Mouse (Mus musculus) thymus, postnatal 36 days (tissue): ENCODE measurements around the gene Arap1.

Source experiments
- DNase-seq, 2 experiments: peaks; one replicate each; pipeline ENCODE4 v3.0.0; 2022; ENCODE audit warnings: mixed read lengths in 2 of 2

Gene Arap1

DNA sequence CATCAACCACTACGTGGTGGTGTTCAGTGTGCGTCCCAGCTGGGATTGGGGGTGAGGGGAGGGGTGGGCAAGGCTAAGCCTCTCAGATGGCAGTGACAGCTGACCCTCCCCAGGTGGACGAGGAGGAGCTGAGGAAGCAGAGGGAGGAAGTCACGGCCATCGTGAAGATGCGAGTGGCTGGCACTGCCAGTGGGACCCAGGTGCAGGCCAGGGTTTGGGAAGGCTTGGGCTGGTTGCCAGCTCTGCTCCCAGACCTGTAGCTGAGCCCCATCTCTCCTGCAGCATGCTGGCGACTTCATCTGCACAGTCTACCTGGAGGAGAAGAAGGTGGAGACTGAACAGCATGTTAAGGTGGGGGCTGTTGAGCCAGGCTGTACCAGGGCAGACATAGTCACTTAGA lies 53.6 kb downstream of the Arap1 start:
- DNase-seq, result no peak

DNA sequence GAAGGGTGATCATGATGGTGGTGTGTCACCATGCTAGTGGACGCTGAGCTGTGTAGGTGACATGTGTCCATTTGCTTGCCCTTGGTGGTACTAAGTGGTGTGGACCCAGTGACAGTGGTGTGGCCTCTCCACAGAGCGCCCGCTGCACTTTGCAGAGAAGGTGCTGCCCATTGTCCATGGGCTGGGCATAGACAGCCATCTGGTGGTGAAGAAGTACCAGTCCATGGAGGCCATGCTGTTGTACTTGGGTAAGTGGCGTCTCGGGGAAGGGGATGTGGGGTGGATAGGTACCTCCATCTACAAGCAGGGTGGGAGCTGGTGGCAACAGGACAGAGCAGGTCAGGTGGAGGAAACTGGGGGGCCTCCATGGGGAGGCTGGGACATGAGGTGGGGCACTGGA lies 56.0 kb downstream of the Arap1 start:
- DNase-seq, result no peak

DNA sequence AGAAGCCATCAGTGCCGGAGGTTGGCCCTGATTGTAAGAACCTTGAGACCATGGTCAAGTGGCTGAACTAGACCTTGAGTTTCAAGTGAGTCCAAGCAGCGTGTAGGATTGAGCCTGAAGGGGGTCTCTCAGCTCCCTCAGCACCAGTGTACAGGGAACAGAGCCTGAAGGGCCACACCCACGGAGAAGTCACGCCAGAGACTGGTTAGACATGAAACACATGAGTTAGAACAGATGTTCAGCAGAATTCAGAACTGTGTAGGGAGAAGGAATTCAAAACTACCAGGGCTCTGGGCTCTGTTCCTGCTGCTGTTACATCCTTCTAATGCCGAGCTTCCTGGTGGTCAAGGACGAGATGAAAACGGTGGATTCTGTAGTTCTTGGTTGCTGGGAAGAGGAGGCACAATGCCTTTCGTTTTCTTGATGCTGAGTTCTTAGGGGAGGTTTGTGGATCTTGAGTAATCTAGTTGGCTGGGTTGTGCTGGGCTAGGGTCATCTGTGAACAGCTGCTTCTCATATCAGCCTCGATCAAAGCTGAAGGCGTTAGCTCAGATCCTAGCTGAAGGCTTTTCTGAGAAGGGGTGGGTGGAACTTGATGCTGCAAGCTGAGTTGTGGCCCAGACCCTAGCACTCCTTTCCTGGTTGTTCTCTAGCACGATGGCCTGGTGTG lies 62.5 kb downstream of the Arap1 start, which contains the start of gene Gm45837:
Gene Gm45837 (plus strand): TSS at position 620 of the 670 bp plus-strand sequence.
- DNase-seq, result no peak

DNA sequence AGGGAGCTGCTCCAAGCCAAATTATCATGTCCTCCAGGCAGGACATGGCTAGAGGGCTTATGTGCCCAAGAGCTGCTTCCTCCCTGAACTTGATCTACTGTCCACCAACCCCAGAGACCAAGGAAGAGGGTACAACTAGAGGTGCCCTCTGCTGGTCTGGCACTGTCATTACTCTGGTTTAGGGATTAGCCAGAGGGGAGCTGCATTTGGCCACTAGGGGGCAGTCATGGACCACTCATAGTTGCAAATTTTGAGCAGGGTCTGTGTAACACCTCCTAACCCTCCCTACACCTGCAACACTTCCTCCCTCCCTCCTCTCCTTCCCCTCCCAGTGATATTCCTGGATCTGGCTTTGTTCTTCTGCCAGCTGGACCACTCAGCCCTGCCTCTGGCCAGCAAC lies 64.9 kb downstream of the Arap1 start:
- DNase-seq, result peak; percentile 78 to 81

DNA sequence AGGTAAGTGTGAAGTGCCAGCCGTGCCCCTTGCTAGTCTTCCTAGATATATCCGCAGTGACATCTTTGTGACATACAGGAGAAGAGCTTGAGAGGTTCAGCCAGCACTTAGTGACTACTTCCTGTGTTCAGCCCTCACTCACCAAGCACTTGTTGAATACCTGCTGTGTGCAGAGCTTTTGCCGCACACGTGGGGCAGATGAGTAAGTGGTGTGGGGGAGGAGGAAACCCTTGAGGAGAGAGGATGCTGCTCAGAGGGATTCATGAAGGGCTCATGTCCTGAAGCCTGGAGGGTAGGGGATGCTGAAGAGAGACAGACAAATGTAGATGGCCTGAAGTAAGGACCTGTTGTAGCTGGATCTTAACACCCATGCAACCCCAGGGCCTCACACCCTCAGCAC lies 66.3 kb downstream of the Arap1 start:
- DNase-seq, result no peak

DNA sequence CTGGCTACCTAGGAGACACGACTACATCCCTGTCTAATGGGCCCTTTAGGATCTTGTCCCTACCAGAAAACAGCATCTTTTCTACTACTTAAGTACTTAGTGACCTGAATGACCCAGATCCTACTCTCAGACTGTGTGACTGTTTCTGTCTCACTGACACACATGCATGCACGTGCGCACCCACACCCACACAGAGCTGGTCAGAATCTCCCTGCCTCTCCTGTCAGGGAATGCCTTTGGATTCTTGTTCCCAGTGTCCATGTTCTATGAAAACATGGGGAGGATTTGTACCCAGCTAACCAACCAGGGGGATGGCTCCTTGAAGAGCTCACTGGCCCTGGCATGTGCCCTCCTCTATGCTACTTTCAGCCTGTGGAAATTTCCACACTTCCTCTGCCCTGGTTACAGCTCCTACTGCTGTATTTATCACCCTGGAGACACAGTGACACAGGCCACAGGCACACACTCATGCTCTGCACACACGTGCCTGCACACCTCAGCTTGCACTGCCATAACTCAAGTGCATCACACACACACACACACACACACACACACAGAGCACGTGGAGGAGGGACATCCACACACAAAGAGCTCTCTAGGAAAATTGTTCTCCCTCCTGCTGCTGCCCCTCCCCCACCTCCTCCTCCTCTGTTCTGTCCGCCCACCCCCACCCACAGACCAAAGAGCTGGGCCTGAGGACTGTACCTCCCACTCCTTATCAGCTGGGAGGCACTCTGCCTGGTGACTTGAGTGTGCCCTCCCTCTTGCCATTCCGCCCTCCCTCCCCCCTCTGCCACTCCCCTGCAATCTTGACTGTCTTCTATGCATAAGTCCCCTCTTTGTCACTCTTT lies 67.0 kb downstream of the Arap1 start:
- no peak for DNase-seq

DNA sequence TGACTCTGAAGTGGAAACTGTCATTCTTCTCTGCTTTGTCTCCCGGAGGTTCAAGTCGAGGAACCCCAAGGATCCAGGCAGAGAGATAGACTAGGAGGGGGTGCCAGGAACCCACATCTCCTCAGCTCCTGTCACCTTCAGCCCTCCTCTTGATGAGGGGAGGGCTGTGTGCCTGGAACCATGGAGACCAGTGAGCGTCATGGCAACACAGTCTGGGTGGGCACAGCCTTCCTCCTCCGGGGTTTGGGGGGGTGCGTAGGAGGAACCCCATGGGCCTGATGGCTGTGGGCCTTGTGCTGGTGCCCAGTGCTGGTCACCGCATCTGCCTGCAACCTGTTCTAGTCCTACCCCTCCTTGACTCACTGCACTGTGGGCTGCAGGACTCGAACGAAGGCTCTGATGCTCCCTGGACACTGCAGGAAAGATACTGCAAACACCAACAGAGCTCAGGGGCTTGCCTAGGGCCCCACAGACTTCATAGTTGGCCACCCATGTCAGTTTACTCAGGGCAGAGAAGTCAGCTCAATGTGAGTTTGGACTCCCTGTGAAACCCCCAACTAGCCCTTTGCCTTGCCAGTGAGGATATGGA lies 67.7 kb downstream of the Arap1 start:
- no peak for DNase-seq

DNA sequence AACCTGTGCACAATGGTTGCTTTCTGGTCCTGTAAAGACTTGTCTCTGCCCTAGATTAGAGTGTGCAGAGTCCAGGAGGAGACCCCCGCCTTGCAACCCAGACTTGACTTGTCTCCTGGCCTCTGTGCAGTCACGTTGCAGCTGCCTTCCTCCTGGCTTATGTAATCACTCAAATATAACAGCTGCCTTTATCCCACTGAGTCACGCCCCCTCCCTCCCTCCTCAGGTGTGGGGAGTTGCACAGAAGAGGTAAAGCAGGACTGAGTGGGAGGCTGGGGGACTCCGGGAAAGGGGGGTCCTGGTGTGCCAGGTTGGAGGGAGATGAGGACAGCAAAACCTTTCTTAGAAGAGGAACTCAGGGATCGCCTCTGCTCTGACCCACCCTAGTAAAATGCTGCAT lies 68.5 kb downstream of the Arap1 start:
- no peak for DNase-seq

DNA sequence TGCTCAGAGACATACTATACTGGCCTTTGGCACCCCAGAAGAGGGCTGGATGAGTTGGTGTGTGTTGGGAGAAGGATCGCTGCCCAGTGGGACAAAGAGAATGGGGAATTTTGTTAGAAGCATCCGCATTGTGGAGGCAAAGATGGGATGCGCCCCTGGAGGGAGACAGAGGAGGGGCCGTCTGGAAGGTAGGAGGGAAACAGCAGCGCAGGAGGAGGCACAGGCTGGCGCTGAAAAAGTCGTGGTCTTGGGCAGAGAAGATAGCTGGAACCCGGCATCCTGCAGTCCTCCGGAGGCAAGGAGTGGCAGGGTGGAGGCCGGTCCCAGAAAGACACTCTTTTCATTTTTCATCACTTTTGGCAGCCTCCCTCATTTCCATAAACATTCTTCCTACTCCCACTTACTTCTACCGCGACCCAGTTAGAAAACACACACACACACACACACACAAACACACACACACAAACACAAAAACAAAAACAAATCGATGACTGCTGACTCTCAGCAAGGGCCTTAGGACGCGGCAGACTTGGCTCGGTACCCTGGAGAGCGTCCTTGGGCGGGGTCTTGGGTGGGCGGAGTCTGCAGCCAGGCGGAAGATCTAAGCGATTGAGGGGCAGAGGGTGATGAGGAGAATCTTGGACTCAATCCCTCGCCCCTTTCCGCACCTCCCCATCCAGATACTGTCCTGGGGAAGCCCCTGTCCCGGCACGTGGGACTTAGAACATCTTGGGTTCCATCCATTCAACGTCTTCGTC lies 71.3 kb downstream of the Arap1 start:
- DNase-seq, result no peak

DNA sequence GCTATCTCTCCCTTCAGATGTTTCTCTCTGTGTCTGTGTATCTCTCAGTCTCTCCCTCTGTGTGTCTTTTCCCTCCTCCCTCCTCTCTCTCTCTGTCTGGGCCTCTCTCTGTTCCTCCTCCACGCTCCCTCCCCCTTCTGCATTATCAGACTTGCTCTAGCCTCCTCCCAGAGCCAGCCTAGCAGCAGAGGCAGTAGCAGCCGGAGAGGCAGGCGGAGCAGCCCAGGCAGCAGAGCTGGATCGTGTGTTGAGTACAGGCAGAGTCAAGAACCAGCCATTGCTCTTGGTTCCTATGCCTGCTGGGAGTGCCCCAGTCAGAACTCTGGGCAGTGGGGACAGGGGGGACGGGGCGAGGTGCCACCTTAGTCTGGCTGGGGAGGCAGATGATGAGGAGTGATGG lies 73.7 kb downstream of the Arap1 start, which contains the start of gene Pde2a:
Gene Pde2a (plus strand): TSS at position 163 of the 400 bp plus-strand sequence.
- DNase-seq, result no peak

DNA sequence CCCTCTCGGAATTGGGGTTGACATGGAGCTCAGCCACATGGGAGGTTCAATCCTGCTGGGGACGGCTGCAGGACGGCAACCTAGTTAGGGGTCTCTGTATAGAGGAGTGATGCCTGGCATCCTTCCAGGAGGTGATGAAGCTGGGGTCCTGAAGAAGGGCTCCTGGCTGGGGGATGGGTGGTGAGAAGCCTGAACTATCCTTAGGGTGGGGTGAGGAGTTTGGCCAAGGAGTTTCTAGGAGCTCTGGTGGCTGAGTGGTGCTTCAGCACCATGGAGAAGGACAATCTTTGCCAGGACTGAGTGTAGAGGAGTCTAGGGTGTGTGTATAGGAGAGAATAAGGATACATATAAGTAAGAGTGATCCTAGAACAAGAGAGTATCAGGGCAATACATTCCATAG lies 74.2 kb downstream of the Arap1 start:
- DNase-seq, result no peak

DNA sequence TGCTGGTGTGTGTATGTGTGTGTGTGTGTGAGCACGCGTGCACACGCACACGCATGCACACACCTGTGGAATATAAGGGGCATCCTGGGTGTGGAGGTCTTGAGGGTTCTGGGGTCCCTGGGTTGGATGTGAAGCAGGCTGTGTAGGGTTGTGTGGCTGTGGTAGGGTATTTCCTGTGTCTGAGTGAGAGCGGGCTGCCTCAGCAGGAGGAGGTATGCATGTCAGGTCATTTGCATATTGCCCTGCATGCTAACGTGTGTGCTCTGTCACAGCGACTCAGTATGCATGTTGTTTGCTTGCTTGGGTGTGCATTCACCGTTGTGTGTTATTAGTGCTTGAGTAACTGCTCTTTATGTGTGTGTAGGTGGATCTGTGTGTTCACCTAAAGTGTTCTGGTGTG lies 74.8 kb downstream of the Arap1 start:
- DNase-seq, result no peak

DNA sequence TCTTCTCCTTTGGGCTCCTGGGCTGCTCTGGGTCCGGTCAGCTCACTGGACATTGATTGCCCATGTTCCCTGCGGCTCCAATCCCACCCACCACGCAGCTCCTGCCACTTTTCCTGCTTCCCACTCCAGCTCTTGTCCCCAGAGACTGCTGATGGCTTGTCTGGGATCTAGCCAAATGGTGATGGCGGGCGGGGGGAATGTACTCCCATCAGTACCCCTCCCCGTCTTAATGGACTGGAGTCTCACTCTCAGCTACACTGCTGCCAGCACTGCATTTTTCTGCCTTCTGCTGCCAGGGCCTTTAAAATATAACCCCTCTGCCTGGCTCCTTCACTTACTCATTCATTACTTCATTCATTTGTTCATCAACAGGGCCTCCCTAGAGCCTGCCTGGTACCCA lies 76.1 kb downstream of the Arap1 start:
- DNase-seq, result no peak

DNA sequence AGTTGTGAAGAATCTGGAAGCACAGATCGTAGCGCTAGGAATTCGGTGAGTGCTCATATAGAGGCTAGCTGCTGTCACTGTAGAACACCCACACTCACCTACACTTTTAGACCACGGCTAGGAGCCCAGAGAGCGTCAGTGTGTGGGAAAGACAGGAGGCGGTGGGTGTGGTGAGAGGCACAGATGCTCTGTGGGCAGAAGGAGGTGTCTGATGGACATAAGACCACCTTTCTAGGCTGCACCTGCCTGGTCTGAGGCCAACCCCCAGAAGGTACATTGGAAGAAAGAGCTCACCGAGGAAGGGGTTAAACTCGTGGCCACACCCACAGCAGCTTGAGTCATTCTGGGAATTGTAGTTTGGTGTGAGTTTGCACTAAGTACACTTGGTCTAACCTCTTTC lies 78.8 kb downstream of the Arap1 start:
- no peak for DNase-seq

DNA sequence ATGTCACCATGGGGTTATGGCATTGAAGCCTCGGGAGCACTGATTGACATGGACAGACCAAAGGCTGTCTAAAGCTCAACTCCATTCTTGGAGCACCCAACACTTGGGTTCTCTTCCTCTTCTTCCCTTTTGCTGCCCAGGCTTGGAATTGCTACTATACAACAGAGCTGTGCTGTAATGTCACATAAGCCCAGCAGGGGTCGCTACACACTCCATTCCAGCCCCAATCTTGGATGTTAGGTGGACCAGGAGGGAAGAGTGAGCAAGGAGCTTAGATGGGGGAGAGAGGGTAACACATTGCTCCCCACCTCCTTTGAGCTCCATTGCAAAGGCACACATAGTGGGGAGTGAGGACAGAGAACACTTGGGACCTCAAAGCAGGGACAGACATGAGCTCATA lies 79.9 kb downstream of the Arap1 start:
- peak in 1 of 2 experiments; percentile 23 for DNase-seq

DNA sequence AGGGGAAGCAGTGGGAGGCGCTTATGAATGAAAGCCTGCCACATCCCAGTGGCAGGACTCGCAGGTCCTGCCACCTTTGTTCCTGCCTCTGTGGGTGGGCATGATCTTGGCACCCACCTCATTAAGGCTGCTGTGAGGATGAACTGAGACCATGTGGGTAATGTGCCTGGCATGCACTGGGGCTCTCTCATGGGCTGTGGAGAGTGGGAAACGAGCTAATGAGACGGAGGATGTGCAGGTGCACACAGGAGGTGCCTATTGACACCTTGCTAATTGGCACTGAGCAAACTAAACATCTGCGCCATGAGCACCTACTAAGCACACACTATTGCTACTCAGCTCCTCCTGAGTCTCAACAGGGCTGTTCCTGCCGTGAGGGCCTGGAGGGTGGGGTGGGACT lies 87.2 kb downstream of the Arap1 start:
- DNase-seq, result no peak

DNA sequence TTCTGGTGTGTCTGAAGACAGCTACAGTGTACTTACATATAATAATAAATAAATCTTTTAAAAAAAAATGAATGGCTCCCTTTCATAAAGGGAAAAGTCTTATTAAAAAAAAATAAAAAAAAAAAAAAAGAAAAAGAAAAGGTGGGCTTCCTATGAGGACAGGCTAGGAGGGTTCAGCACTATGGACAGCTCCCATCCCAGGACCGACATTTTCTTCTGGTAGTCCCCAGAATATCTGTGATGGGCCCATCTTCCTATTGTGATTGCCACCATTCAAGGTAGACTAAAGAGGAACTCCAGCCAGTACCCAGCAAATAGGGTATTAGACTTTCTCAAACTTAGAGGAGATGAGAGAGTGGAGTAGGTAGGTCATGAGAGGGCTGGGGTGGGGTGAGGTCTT lies 90.0 kb downstream of the Arap1 start:
- DNase-seq, result no peak

DNA sequence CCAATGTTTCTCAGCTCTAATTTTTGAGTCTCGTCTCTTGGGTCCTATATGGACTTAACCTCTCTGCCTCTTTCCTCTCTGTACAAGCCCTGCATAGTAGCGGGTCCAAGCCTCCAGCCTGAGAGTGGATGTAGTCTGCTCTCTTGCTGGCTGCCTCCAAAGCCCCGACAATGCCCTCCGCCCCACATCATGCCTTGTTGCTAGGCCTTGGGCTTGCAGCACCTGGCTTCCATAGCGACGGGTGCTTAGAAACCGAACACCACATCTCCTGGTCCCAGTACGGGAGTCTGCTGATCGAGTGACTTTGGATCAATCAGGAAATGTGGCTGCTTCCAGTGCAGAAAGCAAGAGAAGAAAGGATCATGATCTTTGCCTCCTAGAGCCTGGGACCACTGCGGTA lies 95.2 kb downstream of the Arap1 start:
- no peak for DNase-seq

DNA sequence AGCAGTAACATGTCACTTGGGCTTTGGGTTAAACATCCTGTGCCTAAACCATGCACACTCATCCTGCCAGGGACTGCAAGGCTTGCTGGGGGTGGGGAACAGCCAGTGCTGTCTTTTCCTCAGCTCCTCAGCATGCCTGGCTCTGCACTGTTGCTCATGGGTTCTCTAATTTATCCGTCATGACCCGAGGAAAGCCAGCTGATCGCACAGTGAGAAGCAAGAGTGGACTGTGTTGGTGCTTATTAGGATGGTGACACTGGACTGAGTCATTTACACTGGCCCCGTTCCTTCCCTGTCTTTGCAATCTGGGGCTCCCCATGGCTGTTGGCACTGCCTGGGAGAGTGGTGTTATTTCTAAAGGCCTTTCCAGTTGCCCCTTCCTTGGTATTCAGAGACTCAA lies 96.3 kb downstream of the Arap1 start:
- no peak for DNase-seq

DNA sequence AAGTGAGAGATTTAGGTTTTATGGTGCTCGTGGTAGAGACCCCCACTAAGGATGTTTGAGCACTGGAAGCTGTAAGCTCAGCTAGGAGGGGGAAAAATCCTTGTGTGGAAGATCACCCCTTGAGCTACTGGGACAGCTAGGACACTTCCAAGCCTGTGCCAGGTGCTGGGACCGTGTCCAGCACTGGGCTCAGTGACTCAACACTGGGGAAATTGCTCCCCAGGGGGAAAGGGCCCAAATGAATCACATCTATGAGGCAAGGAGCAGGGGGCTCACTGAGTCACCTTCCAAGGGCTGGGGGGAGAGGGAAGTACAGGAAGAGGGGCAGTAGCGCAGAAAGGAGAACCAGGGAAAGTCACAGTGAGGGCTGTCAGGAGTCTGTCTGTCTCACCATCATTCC lies 102.0 kb downstream of the Arap1 start:
- no peak for DNase-seq

DNA sequence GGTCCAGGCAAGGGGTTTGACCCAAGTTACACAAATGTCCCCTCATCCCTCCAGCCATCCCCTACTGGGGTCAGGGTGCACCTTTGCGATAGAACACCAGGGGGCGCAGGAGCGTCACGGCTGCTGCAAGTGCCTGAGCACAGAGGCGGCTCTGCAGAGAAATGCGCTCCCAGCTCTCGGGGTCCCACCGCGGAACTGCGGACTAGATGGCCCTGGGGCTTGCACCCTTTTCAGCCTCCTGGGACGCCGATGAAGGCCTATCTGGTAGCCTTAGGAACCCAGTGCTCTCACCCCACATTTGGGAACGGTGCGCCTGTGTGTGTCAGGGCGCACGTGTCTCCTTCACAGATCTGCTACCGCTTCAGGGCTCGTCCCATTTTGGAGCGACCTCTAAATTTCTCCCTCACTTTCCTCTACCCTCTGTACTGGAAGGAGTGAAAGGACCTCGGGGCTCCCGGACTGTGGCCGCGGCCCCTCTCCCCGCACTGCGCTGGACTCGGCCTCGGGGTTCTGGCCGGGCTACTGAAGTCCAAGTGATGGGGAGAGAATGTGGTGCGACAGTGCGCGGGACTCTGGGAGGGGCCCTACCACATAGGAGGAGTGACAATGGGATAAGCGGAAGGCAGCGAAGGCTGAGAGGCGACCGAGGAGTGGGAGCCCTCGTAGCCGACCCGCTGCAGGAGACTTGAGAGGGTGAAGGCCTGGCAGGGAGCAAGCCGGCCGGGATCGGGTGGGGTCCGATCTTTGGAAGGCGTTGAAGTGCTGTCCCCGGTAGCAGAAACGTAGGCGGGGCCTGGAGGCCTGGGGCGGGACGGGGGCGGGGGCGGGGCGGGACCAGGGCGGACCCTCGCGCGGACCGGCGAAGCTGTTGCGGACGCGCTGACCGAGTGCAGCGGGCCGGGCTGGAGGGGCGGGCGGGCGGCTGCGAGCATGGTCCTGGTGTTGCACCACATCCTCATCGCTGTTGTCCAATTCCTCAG lies 102.8 kb downstream of the Arap1 start:
- peak; percentile 82 to 87 for DNase-seq

DNA sequence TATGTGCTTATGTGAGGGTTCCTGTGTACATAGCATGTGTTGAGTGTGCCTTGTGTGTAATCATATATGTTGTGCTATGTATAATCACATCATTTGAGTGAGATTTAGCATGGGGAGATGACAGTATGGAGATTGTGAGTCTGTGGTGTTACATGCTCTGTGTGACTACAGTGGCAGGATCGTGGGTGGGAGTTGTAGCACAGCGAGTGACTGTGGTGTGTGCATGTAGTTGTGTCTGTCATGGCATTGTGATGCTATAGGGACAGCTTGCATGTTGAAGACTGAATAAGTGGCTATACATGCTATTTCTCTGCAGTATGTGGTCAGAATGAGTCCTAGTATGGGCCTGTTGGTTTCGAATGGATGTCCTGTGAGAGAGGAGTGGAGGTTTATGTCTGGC lies 104.8 kb downstream of the Arap1 start:
- no peak for DNase-seq
